Mouse (Mus musculus) MEL (cell line): ENCODE data around the gene Cd3g.

Experiments used
- CHD1 ChIP-seq: IDR thresholded peaks from 2 replicates; pipeline ENCODE4 v1.6.1; 2012; ENCODE audit warnings: low read depth, mild to moderate bottlenecking, inconsistent platforms, low read length, improper control_type of control experiment
- CTCF ChIP-seq, 3 experiments: IDR thresholded peaks in 2 of 3; conservative IDR thresholded peaks in 1 of 3; 2 replicates each; pipeline ENCODE4 v1.5.1; 2011 to 2012; ENCODE audit warnings: low read length in 3 of 3, low read depth in 2 of 3, mild to moderate bottlenecking in 2 of 3, improper control_type of control experiment in 1 of 3, inconsistent platforms in 1 of 3, mixed read lengths in 1 of 3, moderate library complexity in 1 of 3; ENCODE audit not compliant: control insufficient read depth in 1 of 3, insufficient read depth in 1 of 3, poor library complexity in 1 of 3, severe bottlenecking in 1 of 3
- EP300 ChIP-seq, 2 experiments: IDR thresholded peaks; 2 replicates each; pipeline ENCODE4 v1.6.1; 2011; ENCODE audit warnings: improper control_type of control experiment in 2 of 2, low read length in 2 of 2, low read depth in 1 of 2, mild to moderate bottlenecking in 1 of 2
- POLR2A ChIP-seq, 2 experiments: IDR thresholded peaks; 2 replicates each; pipeline ENCODE4 v1.6.1; 2011 to 2012; ENCODE audit warnings: low read length in 2 of 2, mild to moderate bottlenecking in 2 of 2, control low read depth in 1 of 2, improper control_type of control experiment in 1 of 2, low read depth in 1 of 2, moderate library complexity in 1 of 2; ENCODE audit not compliant: control insufficient read depth in 1 of 2, insufficient read depth in 1 of 2, poor library complexity in 1 of 2

- no peak for TF ChIP-seq CHD1
- TF ChIP-seq EP300 (IDR thresholded peaks at IDR 0.05; ENCODE audit: low read depth in 1 of 2, low read length in 2 of 2), result no peak
- no peak for TF ChIP-seq POLR2A (IDR thresholded peaks at IDR 0.05; ENCODE audit: control insufficient read depth in 1 of 2, insufficient read depth in 1 of 2, low read depth in 1 of 2, low read length in 2 of 2, poor library complexity in 1 of 2)
- no peak for TF ChIP-seq CTCF (IDR thresholded peaks at IDR 0.05 in 2 of 3, conservative IDR thresholded peaks at IDR 0.05 in 1 of 3; ENCODE audit: control insufficient read depth in 1 of 3, insufficient read depth in 1 of 3, low read depth in 2 of 3, low read length in 3 of 3, poor library complexity in 1 of 3, severe bottlenecking in 1 of 3)
Observed at GRCm38 (mm10) chr9:44999776-45000175, 19.5 kb upstream of the Cd3g start.
